Mouse (Mus musculus) inflammation-experienced regulatory T-cells, adult 6 months (primary cell): ENCODE data around the gene Glipr1l1. TPM values are rescaled to one million over a fixed set of nuclear protein-coding genes. Genes with fewer than 3 reads are reported as not detected.
A peak's percentile ranks its signal among the peaks of the same experiment; 100 is the strongest.
"Not testable (repeated sequence)": the region's sequence is repeated elsewhere in the genome, so short reads cannot be mapped to it uniquely, and the experiment has no call there.

ENCODE experiments used
- ATAC-seq: one replicate; pipeline ENCODE4 v1.8.0; 2017
- polyA plus RNA-seq, 3 experiments: library from polyadenylated mRNA; unstranded; fragments of 100-300 nt; shearing (Covaris generic); gene quantifications; one replicate each; pipeline ENCODE4 v1.2.1; 2017

The Glipr1l1 gene
- not detected for polyA plus RNA-seq

- no peak for ATAC-seq
Observed at GRCm38 (mm10) chr10:112059702-112060582, at the start of gene Glipr1l1. Glipr1l1 (plus strand) TSS chr10:112060189.

GRCm38 (mm10) chr10:112023585-112023984, 36.4 kb upstream of the Glipr1l1 start:
- ATAC-seq = no peak

GRCm38 (mm10) chr10:112028689-112029088, 31.3 kb upstream of the Glipr1l1 start:
- ATAC-seq = not testable (repeated sequence)

GRCm38 (mm10) chr10:112043523-112043922, 16.5 kb upstream of the Glipr1l1 start:
- ATAC-seq = peak; percentile 61

GRCm38 (mm10) chr10:112044283-112044682, 15.7 kb upstream of the Glipr1l1 start:
- ATAC-seq = not testable (repeated sequence)

- no peak for ATAC-seq
Observed at GRCm38 (mm10) chr10:112051220-112051619, 8.8 kb upstream of the Glipr1l1 start.

- not testable (repeated sequence) for ATAC-seq
Observed at GRCm38 (mm10) chr10:112051956-112052355, 8.0 kb upstream of the Glipr1l1 start.

- ATAC-seq = not testable (repeated sequence)
Observed at GRCm38 (mm10) chr10:112060583-112060934, 570 bp downstream of the Glipr1l1 start.

- ATAC-seq = no peak
Observed at GRCm38 (mm10) chr10:112080044-112080443, 20.1 kb downstream of the Glipr1l1 start.

GRCm38 (mm10) chr10:112083157-112083556, 23.2 kb downstream of the Glipr1l1 start, which contains the start of gene Glipr1l2:
Glipr1l2 (plus strand) TSS chr10:112083354.
- ATAC-seq = no peak

GRCm38 (mm10) chr10:112105785-112106184, 45.8 kb downstream of the Glipr1l1 start:
- peak; percentile 63 for ATAC-seq

- ATAC-seq = no peak
Observed at GRCm38 (mm10) chr10:112110401-112110800, 50.4 kb downstream of the Glipr1l1 start.

GRCm38 (mm10) chr10:112125090-112125489, 65.1 kb downstream of the Glipr1l1 start:
- ATAC-seq = not testable (repeated sequence)

- not testable (repeated sequence) for ATAC-seq
Observed at GRCm38 (mm10) chr10:112127682-112128230, 67.8 kb downstream of the Glipr1l1 start.

Other genes with a start within 250 kb of the Glipr1l1 start
- 10 to 100 TPM; 39.1 to 46.2 (median 42.1) TPM for gene Krr1, start 87.5 kb upstream of the Glipr1l1 start, polyA plus RNA-seq
- 100 to 1,000 TPM in 2 of 3 experiments, 10 to 100 TPM in 1; 91.2 to 252 (median 106) TPM for gene Glipr1, start 57.6 kb upstream of the Glipr1l1 start, polyA plus RNA-seq
- gene Glipr1l2, start 23.2 kb downstream of the Glipr1l1 start, polyA plus RNA-seq = not detected
- gene Glipr1l3, start 100.1 kb downstream of the Glipr1l1 start, polyA plus RNA-seq = not detected
- gene Caps2, start 103.4 kb downstream of the Glipr1l1 start, polyA plus RNA-seq = not detected
- gene Kcnc2, start 210.9 kb downstream of the Glipr1l1 start, polyA plus RNA-seq = under 1 TPM in 1 of 3 experiments, not detected in 2; 0.27 TPM